Mouse (Mus musculus) hindbrain, postnatal 0 days (tissue): ENCODE data around the gene Cdc42. TPM values are rescaled to one million over a fixed set of nuclear protein-coding genes. Genes with fewer than 3 reads are reported as not detected.

Source experiments
- ATAC-seq: fragments of 200-750 bp; cut with Nextera tagmentation; 2 replicates; pipeline ENCODE4 v1.8.0; 2017; ENCODE audit warnings: mild to moderate bottlenecking, moderate TSS enrichment, moderate library complexity
- DNase-seq: peaks from one replicate; pipeline ENCODE4 v3.0.0-alpha.2; 2015; ENCODE audit warnings: low spot score
- H3K27ac ChIP-seq: fragments of 300-500 bp; sonication (generic); 2 replicates; pipeline ENCODE4 v1.5.1; 2014; ENCODE audit warnings: mild to moderate bottlenecking
- H3K27me3 ChIP-seq: fragments of 300-500 bp; sonication (generic); 2 replicates; pipeline ENCODE4 v1.6.1; 2014; ENCODE audit warnings: low read length, mixed read lengths; ENCODE audit not compliant: insufficient read depth
- H3K36me3 ChIP-seq: fragments of 300-500 bp; sonication (generic); 2 replicates; pipeline ENCODE4 v1.6.1; 2014; ENCODE audit warnings: low read length, mixed read lengths; ENCODE audit not compliant: insufficient read depth
- H3K4me1 ChIP-seq: fragments of 300-500 bp; sonication (generic); 2 replicates; pipeline ENCODE4 v1.6.1; 2014; ENCODE audit warnings: antibody characterized with exemption, low read length, mixed read lengths; ENCODE audit not compliant: insufficient read depth
- H3K4me2 ChIP-seq: fragments of 300-500 bp; sonication (generic); 2 replicates; pipeline ENCODE4 v1.6.1; 2014; ENCODE audit warnings: low read depth, mild to moderate bottlenecking, low read length, moderate library complexity, mixed read lengths
- H3K4me3 ChIP-seq: fragments of 300-500 bp; sonication (generic); 2 replicates; pipeline ENCODE4 v1.5.1; 2014; ENCODE audit warnings: low read length
- H3K9ac ChIP-seq: fragments of 300-500 bp; sonication (generic); replicated peaks from 2 replicates; pipeline ENCODE4 v1.6.1; 2014; ENCODE audit warnings: mild to moderate bottlenecking, low read length, moderate library complexity, mixed read lengths
- H3K9me3 ChIP-seq: fragments of 300-500 bp; sonication (generic); 2 replicates; pipeline ENCODE4 v1.6.1; 2016; ENCODE audit warnings: low read length, mixed read lengths
- CTCF ChIP-seq: IDR thresholded peaks from 2 replicates; pipeline ENCODE4 v1.5.1; 2016; ENCODE audit warnings: antibody characterized with exemption, control low read depth, low read depth
- WGBS: fragments of 180-500 bp; shearing (Covaris S2); extraction: QIAGEN DNeasy Blood & Tissue Kit; methylation state at CpG from one replicate; pipeline ENCODE4 v1.1.7; 2014; 5-methylcytosine and 5-hydroxymethylcytosine counted together
- polyA plus RNA-seq: library from polyadenylated mRNA; unstranded; fragments of >200 nt; fragmentation: Nextera tagmentation; extraction: Ambion mirVana; gene quantifications from 2 replicates; pipeline ENCODE4 v1.2.1, GENCODE M21; 2015
- total RNA-seq: library from RNA; depleted of rRNA; stranded (reverse); fragments of >200 nt; gene quantifications from 2 replicates; pipeline ENCODE4 v1.2.3, GENCODE M21; 2014

Cdc42 gene
- total and polyA plus RNA-seq, 2 experiments from 2014 or later = 394 to 1,049 TPM

GRCm38 (mm10) chr4:137379085-137379484 is 21.6 kb upstream of the Cdc42 start:
- 81% methylated on average over 3 of the region's 3 CpGs for WGBS
- H3K36me3 ChIP-seq = no peaks in the 10 kb centered on the region
- no peak overlapping the region for H3K4me3 ChIP-seq
- no peak overlapping the region for H3K4me2 ChIP-seq
- TF ChIP-seq CTCF = no peak
- no peak for DNase-seq
- no peak for ATAC-seq
- H3K9ac ChIP-seq = no peak overlapping the region
- no peaks in the 10 kb centered on the region for H3K9me3 ChIP-seq
- H3K27me3 ChIP-seq = no peaks in the 10 kb centered on the region
- no peak overlapping the region for H3K27ac ChIP-seq
- H3K4me1 ChIP-seq = no peaks in the 10 kb centered on the region

GRCm38 (mm10) chr4:137377526-137378304 is 20.2 kb upstream of the Cdc42 start:
- TF ChIP-seq CTCF = no peak

GRCm38 (mm10) chr4:137376778-137377177 is 19.3 kb upstream of the Cdc42 start:
- Histone ChIP-seq H3K27ac (no peak overlapping the region), H3K4me2 (no peak overlapping the region), H3K4me1 (no peaks in the 10 kb centered on the region), H3K4me3 (no peak overlapping the region), H3K9ac (no peak overlapping the region), H3K36me3 (no peaks in the 10 kb centered on the region), H3K9me3 (no peaks in the 10 kb centered on the region), H3K27me3 (no peaks in the 10 kb centered on the region)
- DNase-seq (no peak), ATAC-seq (no peak)
- TF ChIP-seq CTCF = 0 out of 2 replicates have a peak, but pooled peaks have one; percentile 14
- 65% methylated on average over 2 of the region's 2 CpGs for WGBS

More at GRCm38 (mm10) chr4:137377526-137378304, 20.2 kb upstream of the Cdc42 start:
- Histone ChIP-seq H3K27ac (no peak overlapping the region), H3K4me3 (no peak overlapping the region), H3K9ac (no peak overlapping the region), H3K36me3 (no peaks in the 10 kb centered on the region), H3K4me2 (no peak overlapping the region), H3K4me1 (no peaks in the 10 kb centered on the region), H3K27me3 (no peaks in the 10 kb centered on the region), H3K9me3 (no peaks in the 10 kb centered on the region)
- ATAC-seq = no peak
- no peak for DNase-seq
- 77% methylated on average over 4 of the region's 4 CpGs for WGBS

DNA sequence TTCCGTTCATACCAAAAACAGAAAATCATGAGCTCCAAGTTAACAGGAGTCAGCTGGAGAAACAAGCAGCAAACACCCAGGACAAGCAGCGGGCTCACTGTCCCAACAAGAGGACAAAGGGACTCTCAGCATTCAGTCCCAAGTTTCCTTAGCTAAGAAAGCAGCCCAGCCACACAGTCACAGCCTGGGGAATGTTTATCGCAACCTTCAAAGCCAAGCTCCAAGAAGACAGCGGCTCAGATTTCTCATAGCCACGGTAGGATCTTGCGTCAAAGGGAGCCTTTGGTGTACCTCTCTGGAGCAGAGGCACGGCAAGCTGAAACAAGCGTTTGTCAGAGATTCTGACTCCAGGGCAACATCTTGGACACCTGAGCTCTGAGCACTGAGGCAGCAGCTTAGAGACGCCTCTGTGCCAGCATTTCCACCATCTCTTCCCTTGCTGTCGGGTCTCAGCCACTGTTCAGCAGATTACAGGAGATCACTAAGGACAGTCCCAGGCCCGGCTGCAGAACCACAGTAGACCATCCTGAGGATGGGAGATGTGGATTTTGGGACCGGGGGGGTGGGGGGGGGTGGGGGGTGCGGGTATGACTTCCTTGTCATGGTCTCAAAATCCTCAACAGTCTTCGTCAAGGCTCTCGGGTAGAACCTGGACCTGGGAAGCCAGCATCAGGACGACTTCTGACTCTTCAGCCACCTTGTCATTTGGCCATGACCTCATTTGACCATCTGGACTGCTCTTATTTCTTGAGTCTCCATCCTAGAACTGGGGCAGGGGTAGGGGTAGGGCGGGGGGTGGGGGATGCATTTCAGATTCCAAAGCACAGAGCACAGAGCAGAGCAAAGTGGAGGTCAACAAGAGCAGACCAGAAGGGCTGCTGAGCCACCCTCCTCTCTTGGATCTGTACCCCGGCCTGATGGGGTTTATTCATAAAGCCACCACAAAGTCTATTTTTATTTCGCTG is 18.1 kb upstream of the Cdc42 start:
- DNase-seq (no peak), ATAC-seq (no peak)
- Histone ChIP-seq H3K27me3 (no peaks in the 10 kb centered on the region), H3K27ac (no peak overlapping the region), H3K4me3 (no peak overlapping the region), H3K9me3 (no peaks in the 10 kb centered on the region), H3K9ac (no peak overlapping the region), H3K36me3 (no peaks in the 10 kb centered on the region), H3K4me2 (no peak overlapping the region), H3K4me1 (no peaks in the 10 kb centered on the region; the same call in 1 of the 2 replicates)
- 58% methylated on average over 19 of the region's 19 CpGs for WGBS
- TF ChIP-seq CTCF = no peak

GRCm38 (mm10) chr4:137373711-137374110 is 16.2 kb upstream of the Cdc42 start:
- H3K4me2 ChIP-seq = no peak overlapping the region
- ATAC-seq = no peak
- no peak overlapping the region for H3K4me3 ChIP-seq
- H3K27me3 ChIP-seq = no peaks in the 10 kb centered on the region
- H3K36me3 ChIP-seq = no peaks in the 10 kb centered on the region
- no peak overlapping the region for H3K9ac ChIP-seq
- no peaks in the 10 kb centered on the region for H3K9me3 ChIP-seq
- TF ChIP-seq CTCF = no peak
- H3K4me1 ChIP-seq = no peaks in the 10 kb centered on the region; the same call in 1 of the 2 replicates
- DNase-seq = no peak
- WGBS = 59% methylated on average over 6 of the region's 6 CpGs
- no peak overlapping the region for H3K27ac ChIP-seq

DNA sequence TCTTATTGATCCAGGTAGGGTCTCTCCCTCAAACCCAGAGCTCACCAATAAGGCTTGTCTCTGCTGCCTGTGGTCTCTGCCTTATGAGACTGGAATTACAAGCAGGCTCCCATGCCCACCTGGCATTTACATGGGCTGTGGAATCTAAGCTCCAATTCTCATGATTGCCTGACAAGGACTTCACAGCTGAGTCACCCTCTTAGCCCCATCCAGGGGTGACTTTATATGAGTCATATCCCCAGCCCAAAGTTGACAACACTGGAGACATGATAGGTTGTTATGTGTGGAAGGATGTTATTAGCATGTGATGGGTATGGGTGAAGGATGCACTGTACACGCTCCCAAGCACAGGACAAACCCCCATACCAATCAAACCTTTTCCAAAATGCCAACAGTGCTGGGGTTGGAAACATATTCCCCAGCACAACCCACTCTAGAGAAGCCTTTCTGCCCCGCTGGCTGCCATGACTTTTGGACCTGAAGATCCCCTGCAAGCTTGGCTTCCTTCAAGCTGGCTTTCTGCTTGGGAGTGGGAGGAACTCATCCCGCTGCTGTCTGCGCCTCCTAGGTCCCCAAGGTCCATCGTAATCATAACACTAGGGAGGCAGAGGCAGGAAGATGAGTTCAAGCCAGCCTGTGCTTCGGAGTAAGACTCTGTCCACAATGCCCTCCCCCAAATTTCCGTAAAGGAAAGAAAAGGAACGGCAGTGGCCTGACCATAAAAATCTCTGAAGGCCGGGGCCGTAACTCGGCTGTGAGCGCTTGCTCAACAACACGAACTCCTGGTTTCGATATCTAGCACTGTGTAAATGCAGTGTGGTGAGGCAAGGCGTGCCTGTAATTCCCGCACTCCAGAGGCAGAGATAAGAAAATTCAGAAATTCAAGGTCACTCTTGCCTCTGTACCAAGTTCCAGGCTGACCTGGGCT is 14.3 kb upstream of the Cdc42 start:
- no peaks in the 10 kb centered on the region; the same call in 1 of the 2 replicates for H3K4me1 ChIP-seq
- no peak overlapping the region for H3K9ac ChIP-seq
- 90% methylated on average over 16 of the region's 16 CpGs for whole genome bisulfite sequencing
- TF ChIP-seq CTCF = no peak
- no peaks in the 10 kb centered on the region for H3K27me3 ChIP-seq
- H3K4me3 ChIP-seq = no peak overlapping the region
- ATAC-seq = no peak
- no peaks in the 10 kb centered on the region for H3K36me3 ChIP-seq
- no peak overlapping the region for H3K27ac ChIP-seq
- H3K4me2 ChIP-seq = no peak overlapping the region
- H3K9me3 ChIP-seq = no peaks in the 10 kb centered on the region
- DNase-seq = no peak
